Mouse (Mus musculus): Measurements from ENCODE around the gene Sema3e. TPM values are rescaled to one million over a fixed set of nuclear protein-coding genes. Genes with fewer than 3 reads are reported as not detected.

Gene Sema3e
- under 1 TPM; 0.40 to 0.99 TPM for total RNA-seq (2021)
- long read RNA-seq, experiment 1, full-length matches to known transcripts: 2 of 2 reads
- long read RNA-seq, experiment 1, partial matches to known transcripts: 0 of 2 reads
- long read RNA-seq, experiment 1, other reads (novel, unspliced or antisense): 0 of 2 reads
- long read RNA-seq, experiment 2: 0 reads

DNA sequence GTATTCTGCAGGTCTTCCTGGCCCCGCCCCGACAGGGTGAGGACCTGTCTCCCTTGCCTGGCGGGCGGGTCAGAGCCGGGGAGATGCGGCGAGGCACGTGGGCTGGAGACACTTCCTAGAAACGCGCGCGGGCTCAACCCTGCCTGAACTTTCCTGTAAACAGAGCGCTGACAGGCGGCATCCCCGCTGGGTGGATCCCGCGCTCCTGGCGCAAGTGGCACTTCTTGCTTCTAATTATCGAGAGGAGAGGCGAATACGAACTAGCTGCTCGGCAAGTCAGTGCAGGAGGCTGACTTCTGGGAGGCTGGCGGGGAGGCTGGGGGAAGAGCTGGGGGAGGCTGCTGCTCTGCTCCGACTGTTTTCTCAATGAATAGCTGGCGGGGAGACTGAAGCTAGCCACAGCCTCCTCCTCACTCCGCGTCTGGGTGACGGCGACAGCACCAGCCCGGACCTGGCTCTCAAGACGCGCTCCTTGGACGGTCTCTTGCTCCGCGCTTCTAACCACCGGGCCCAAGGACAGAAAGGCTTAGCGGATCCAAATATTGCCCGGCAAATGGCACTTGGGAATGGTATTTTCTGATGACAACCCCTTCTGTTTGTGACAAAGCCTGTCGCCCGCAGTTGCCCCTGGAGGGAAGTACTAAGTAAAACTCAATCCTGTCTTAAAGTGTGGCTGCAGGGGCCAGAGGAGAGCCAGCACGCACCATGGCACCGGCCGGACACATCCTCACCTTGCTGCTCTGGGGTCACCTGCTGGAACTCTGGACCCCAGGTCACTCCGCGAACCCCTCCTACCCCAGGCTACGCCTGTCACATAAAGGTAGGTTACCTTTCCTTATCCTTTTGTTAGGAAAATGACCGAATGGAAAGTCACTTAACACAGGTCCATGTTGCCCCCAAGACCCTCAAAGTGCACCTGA lies at the start of gene Sema3e:
Sema3e (plus strand) TSS at position 72 of the 920 bp plus-strand sequence.
- peak in 1 of 2 experiments; percentile 3 for DNase-seq (ENCODE audit: low spot score in 2 of 2)

DNA sequence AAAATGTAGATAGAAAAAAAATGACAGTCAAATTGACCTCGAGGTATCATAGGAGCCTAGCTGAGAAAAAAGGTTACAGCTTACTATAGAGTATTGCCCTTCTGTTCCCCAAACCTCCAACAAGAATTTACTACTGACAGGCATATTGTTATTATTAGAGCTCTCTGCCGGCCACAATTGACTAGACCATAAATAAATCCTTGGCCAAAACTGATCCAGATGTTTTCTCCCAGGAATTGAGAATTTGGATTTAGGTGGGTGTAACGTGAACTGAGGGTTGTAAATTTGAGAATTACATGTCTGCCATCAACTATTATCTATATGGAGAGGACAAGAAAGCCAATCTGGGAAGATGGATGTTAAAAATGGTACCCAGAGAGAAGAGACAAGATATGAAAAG lies 47.5 kb upstream of the Sema3e start:
- DNase-seq (ENCODE audit: low spot score in 2 of 2): no peak

DNA sequence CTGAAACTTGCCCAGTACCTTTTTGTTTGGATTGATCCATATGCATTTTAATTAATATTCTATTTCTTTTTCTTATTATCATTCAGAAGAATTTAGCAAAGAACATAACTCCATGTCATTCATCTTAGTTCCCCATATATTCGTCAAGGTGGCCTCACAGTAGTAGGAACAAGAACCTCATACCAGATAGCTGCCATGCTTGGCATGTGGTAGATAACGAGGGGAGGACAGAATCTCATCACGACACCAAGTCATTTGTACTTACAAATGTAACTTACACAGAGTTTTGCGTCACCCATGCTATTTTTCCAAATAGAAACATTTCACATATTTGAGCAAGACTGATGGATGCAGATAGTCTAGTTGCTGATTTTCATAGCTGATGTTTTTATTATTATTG lies 45.9 kb upstream of the Sema3e start:
- DNase-seq (ENCODE audit: low spot score in 2 of 2): no peak

DNA sequence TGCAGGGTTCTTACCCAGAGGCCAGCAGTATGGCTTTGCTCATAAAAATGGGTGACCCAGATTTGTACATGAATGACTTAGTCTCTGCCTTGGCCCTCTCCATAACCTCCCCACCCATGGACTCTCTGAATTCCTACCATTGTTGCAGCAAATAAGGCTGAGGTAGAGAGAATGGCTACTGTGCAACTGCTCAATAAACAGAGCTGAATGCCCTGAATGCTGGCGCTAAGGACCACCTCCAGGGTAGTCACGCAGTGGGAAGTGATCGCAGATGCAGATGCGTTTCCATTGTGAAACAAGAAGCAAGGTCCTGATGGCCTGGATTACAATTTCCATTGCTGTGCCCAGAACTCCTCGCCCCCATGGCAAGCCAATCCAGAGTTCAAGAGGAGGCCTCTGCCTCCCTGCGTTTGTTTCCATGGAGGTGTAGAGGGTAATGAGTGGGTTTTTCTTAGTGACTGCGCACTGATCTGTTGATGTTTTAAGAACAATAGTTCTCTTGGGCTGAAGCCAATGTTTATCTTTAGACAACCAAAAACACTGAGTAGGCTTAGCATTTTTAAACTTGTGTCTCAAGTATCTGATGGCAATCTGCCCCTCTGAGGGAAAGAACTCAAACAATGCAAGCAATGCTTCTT lies 42.5 kb upstream of the Sema3e start:
- no peak for DNase-seq (ENCODE audit: low spot score in 2 of 2)

DNA sequence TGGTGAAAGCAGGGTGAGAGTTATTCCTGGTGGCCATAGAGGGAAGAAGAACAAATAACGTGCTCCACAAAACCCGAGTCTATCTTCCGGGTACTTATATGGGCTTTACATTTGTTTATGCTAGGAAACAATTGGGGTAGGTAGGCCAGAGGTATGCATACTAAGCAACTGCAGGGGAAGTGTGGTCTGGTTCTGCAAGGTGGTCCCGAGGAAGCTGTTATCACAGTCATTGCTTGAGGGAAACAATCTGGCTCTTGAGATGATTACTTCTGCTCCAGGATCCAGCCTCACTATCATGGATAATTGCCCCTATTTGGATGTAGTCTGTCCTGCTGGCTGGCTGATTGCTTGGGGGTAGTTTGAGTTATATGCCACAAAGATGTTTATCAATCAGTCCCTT lies 41.5 kb upstream of the Sema3e start:
- DNase-seq (ENCODE audit: low spot score in 2 of 2): no peak

DNA sequence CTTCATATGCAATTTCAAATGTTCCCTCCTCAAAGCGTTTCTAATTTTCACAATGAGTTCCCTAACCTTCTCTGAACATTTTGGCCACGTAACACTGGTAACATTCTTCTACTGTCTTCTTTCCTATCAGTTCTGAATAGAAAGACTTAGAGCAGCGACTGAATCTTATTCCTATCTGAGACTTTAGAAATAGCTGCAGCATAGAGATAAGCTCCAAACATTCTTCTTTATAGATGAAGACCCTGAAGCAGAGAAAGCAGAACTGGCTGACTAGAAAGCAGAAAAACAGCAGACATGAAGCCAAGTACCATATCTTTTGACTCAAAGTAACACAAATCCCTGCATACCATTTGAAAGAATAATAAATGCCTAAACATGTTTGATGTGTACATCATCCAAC lies 39.4 kb upstream of the Sema3e start:
- DNase-seq (ENCODE audit: low spot score in 2 of 2): no peak

DNA sequence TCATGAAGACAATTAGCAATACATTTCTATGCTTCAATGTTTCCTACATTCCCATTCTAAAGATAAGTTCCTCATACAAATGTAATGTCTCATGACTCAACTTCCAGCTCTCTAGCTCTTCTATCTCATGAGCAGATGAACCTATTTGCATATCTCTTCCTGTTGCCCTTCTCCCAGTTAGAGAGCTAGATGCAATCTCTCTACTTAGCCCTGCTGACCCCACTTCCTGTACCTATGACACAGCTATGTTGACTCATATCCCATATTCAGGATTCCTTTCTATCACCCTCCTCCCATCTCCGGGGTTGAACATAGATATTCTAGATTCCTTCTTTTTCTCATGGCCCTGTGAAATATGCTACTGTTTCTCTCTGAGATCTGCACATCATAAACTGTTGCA lies 38.0 kb upstream of the Sema3e start:
- DNase-seq (ENCODE audit: low spot score in 2 of 2): no peak

DNA sequence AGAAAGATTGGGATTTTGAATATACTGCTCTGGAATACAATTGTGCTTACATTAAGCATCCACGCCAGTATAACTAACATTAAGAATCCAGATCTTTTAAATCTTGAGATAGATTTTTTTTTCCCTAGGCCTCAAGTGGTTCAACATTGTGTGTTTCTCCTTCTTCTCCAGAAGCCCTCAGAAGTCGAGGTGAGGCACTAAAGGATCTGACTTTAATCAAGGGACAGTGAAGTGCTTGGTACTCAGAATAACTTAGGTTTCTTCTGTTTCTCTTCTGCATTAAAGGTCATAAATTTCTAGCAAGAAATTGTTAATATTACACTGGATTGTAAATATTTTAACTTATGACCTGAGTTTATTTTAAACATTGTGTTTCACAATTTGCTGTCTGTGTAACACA lies 37.1 kb upstream of the Sema3e start:
- DNase-seq (ENCODE audit: low spot score in 2 of 2): no peak

DNA sequence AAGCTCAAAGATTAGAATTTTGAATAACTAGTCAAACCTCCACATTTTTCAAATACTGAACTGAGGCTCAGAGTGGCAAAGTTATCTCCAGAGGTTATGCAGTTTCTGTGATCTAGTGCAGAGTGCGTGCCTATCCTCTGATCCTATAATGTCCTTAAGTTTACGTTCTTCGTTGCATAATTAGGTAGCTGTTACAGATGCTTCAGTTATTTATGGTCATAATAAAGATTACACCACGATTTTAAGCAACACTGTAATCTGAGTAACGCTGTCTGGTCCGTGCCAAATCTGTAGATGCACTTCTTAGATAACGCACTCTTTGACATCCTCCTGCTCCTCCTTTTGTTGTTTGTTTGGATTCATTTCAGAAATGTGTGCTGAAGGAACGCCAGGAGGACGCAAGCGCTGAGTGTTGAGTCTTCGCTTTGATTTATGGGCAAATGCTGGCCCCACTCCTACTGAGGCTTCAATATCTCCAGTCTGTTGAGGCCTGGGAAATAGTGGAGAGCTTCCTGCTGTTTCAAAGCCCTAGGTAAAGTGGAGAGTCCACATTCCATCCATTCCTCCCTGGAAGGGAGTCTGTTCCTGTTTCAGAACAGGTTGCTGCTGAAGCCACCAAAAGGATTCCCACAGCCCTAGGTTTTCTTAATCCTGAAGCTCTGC lies 32.2 kb upstream of the Sema3e start:
- peak in 1 of 2 experiments; percentile 3 for DNase-seq (ENCODE audit: low spot score in 2 of 2)

DNA sequence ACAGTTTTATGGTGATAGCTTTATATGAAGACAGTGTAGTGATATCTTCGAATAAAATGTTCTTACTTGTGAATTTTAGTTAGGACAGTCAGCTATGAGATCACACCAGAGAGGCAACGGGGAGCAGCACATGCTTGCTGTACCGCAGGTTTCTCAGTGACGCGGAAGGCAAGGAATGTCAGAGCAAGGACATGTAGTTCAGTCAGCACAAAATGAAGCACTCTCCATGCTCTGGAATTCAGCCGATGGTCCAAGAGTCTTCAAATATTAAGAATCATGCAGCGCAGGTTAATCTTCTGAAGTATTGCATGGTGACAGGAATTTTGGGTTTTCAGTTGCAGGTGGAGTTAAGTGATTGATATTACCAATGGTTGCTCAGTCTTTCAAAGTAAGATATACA lies 3.3 kb downstream of the Sema3e start:
- DNase-seq (ENCODE audit: low spot score in 2 of 2): no peak

DNA sequence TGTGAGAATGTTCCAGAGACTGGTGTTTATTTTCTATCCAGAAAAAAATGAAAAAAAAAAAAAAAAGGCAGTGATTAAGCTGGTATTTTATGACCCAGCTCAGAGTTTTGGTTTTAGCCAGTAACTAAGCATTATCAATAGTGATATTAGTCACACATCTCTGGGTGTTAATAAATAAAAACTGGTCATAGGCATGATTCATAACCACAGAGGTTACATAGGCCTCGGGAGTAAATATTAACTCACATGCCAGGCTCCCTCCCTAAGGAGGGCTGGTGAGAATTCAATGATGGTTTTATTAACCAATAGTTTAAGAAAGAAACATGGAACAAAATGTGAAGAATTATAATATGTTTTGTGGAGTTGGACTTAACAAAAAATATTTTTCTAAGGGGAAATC lies 5.7 kb downstream of the Sema3e start:
- no peak for DNase-seq (ENCODE audit: low spot score in 2 of 2)

DNA sequence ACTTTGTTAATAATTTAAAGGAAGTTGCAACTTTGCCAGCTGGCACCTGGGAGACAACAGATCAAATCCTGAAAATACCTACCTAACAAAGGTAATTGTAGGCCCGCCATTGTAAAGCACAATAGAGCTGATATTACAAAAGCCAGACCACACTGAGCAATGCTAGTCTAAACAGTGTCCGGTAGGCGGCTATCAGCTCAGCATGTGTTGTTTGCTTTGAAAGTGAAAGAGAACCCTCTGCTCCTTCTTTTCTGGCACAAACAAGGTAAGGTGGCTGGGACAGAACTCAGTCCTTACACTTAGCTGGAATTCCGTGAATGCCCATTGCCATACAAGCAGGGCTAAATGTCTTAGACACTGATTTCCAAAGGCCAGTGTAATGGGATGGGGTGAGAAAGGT lies 7.0 kb downstream of the Sema3e start:
- DNase-seq (ENCODE audit: low spot score in 2 of 2): no peak

DNA sequence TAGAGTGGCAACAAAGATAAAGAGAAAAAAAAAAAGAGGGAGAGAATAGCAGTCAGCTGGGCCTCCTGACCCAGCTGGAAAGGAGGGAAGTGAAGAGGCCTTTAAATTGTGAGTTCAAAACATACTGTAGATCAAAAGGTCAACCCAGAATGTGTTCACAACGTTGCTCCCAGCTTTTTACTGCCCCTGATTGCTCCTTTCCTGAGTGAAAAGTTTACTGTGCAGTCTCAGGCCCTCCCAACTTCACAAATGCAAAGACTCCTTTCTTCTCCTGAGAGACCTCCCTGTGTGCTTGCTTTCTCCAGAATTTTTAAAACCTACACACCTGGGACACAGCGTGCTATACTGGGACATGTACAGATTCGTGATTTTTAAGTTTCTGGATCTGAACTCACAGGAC lies 8.2 kb downstream of the Sema3e start:
- no peak for DNase-seq (ENCODE audit: low spot score in 2 of 2)

DNA sequence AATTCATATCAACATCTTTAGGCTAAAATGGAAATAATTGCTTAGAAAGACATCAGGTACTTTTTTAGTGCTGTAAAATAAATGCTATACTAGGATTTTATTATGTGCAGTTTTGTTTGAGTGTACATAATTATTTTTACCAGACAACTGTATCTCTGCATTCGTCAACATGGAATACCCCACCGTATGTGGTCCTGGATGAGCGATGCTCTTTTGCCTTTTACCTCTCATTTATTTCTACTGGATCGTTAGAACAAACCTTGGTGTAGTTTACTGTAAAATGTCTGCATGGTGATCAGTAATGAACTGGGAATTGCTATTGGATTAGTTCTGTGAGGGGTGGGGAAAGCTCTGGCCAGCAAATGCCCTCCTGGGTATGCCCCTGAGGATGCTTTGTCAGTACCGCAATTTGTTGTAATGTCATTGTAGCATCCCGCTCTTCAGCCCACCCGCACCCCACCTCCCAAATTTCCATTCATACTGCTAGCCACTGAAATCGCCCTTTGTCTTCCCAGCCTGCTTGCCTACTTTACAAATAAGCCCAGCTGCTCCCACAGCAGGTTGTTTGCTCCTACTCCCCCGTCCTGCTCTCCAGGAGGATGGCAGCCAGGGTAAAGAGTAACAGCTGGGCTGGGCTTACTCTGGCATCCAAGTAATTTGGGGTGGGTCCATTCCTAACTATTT lies 13.9 kb downstream of the Sema3e start:
- DNase-seq (ENCODE audit: low spot score in 2 of 2): no peak

DNA sequence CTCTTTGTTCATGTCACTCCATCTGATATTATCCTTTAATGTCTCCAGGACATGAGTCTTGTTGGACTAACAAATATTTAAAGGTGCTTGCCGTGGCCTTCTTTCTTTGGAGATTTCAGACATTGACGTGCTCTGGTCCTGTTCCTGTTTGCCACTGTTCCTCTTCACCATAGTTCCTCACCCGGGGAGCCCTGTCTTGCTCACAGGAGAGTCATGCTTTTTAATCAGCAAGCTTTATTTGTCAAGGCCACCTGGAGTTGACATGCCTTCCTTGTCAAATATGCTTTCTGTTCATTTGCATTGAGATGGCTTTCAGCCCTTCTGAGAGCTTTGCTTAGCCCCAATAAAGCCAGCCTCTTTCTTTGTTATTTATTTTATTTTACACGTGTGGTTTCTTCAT lies 15.1 kb downstream of the Sema3e start:
- no peak for DNase-seq (ENCODE audit: low spot score in 2 of 2)

DNA sequence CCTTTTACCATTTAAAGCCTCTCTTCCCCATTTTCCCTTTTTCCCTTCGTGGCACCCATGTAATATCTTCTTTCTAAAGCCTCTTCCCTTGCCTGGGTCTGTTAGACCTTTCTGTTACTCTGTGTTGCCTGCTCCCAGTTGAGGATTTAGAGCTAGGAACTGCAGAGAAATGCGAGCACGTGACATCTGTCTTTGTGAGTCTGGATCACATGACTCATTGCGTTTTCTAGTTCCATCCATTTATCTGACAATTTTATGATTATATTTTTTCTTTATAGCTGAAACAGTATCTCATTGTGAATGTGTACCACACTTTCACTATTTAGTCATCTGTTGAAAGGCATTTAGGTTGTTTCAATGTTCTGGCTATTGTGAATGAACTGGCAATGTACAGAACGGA lies 18.0 kb downstream of the Sema3e start:
- no peak for DNase-seq (ENCODE audit: low spot score in 2 of 2)

DNA sequence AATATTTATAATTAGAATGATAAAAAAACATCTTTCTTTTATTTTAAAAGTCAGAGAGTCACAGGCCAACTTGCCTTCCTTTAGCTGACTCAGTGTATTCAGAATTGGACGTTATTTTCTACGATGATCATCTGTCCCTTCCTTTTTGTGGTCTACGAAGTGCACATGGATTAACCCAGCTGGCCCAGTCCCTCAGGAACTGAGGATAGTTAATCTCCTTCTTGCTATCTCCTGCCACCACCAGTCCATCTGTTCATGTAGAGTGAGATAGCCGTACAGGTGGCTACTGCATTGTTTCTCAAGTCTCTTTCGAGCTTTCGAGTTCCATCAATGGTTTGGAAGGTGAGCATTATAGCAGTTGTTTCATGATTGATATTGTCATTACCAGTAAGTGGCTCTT lies 18.9 kb downstream of the Sema3e start:
- no peak for DNase-seq (ENCODE audit: low spot score in 2 of 2)

DNA sequence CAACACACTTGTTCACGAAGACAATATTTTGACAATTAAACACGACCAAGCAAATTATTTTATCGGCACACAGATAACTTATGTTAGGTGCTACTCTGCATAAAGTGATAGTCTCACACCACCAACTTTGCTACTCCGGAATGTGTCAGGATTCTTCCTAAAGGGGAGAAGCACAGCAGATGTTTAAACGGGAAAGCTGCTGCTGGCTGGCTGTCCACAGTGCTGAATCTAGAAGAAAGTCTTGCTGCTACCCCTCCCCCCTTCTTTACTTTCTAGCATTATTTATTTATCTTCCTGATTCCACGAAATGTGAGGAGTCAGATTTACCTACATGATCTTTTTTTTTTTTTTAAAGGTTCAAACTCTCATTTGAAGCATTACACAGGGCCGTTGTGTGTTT lies 23.6 kb downstream of the Sema3e start:
- no peak for DNase-seq (ENCODE audit: low spot score in 2 of 2)

DNA sequence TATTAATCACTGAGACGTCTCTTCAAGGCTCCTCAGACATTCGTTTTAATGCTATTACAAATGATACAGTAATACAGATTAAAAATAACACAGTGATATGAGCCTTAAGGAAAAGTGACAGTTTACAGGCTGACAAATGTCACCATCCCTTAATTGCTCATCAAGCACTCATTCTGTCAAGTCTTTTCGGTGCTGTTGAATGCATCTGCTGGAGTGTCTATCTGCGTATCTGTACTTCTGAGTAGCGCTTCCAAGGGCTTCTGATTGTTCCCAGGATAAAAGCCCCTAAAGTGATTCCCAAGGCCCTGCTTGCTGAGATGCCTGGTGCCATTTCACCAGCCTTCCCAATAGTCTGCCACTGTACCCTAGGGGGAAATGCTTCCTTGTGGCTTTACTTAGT lies 29.4 kb downstream of the Sema3e start:
- DNase-seq (ENCODE audit: low spot score in 2 of 2): no peak

DNA sequence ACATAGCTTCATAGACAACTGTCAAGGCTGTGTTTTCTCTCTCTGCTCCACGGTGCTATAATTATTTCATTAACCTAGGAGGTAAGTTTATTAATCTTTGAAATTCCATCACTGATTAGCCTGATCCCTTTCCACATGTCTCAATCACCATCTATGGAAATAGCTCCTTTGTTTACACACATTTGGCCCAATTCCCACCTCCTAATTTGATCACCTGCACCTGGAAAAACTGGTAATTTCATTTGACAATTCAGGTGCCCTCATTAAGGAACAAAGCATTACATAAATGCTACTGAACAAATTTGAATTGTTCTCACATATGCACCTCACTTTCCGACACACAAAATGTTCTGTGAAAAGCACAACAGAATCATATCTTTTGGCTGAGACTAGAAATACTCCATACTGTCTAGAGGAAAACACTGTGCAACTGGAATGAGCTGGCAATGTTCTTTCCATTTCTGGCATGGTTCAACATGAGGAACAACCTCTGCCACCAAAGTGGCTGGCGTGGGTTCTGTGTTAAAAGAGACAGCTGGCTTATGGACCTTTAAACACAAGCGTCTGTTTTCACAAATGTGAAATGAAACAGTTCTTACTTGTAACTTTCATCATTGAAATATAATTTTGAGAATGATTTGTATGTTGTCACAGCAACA lies 34.9 kb downstream of the Sema3e start:
- no peak for DNase-seq (ENCODE audit: low spot score in 2 of 2)

Measured in adrenal gland, adult 18-20 months (tissue).